Mouse (Mus musculus) G1E (cell line): ENCODE measurements around the gene Psmc1.

Experiments
- CTCF ChIP-seq: IDR thresholded peaks from 2 replicates; pipeline ENCODE4 v1.5.1; 2012; ENCODE audit warnings: low read depth, low read length, inconsistent platforms, mixed read lengths
- GATA1 ChIP-seq: IDR thresholded peaks from 2 replicates; pipeline ENCODE4 v1.6.1; 2012; ENCODE audit warnings: borderline replicate concordance, low read length, inconsistent platforms, mixed read lengths
- TAL1 ChIP-seq: conservative IDR thresholded peaks from 2 replicates; pipeline ENCODE4 v1.6.1; 2012; ENCODE audit warnings: low read depth, low read length, inconsistent platforms, mixed read lengths

DNA sequence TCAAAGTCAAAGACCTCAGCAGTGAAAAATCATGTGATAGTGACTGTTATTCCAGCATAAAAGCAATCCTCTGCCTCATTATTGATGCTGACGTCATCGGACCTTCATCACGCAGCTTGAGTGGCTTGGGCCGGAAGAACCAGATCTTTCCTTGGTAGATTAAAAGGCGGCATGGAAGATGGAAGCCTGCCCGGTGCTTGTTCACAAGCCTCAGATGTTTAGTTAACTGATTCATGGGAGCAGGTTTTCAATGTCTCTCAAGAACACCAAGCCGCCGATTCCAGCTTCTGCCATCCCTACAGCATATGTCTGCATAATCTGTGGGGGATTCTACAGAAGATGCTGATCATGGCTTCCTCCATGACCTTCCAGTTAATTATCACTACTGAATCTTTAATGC is 57.0 kb downstream of the Psmc1 start:
- no peak for TF ChIP-seq CTCF
- TF ChIP-seq GATA1, result no peak
- TF ChIP-seq TAL1, result no peak
